Mouse (Mus musculus) stomach, postnatal 0 days (tissue): Measurements from ENCODE around the gene Gm21987. TPM values are rescaled to one million over a fixed set of nuclear protein-coding genes. Genes with fewer than 3 reads are reported as not detected.

Experiments used
- ATAC-seq: fragments of 200-750 bp; cut with Nextera tagmentation; 2 replicates; pipeline ENCODE4 v1.8.0; 2017; ENCODE audit not compliant: low FRiP score, low TSS enrichment
- DNase-seq: peaks from one replicate; pipeline ENCODE4 v3.0.0-alpha.2; 2016; ENCODE audit warnings: low spot score
- H3K27ac ChIP-seq: fragments of 300-500 bp; sonication (generic); replicated peaks from 2 replicates; pipeline ENCODE4 v1.5.1; 2014; ENCODE audit warnings: mild to moderate bottlenecking, control low read depth
- H3K27me3 ChIP-seq: fragments of 300-500 bp; sonication (generic); 2 replicates; pipeline ENCODE4 v1.6.1; 2014; ENCODE audit warnings: low read length; ENCODE audit not compliant: control insufficient read depth, insufficient read depth
- H3K36me3 ChIP-seq: fragments of 300-500 bp; sonication (generic); 2 replicates; pipeline ENCODE4 v1.6.1; 2014; ENCODE audit warnings: low read length, mixed read lengths; ENCODE audit not compliant: control insufficient read depth, insufficient read depth
- H3K4me1 ChIP-seq: fragments of 300-500 bp; sonication (generic); replicated peaks from 2 replicates; pipeline ENCODE4 v1.6.1; 2014; ENCODE audit warnings: antibody characterized with exemption; ENCODE audit not compliant: control insufficient read depth, insufficient read depth
- H3K4me2 ChIP-seq: fragments of 300-500 bp; sonication (generic); replicated peaks from 2 replicates; pipeline ENCODE4 v1.6.1; 2014; ENCODE audit warnings: low read depth, mild to moderate bottlenecking, control low read depth, moderate library complexity
- H3K4me3 ChIP-seq: fragments of 300-500 bp; sonication (generic); 2 replicates; pipeline ENCODE4 v1.5.1; 2014; ENCODE audit warnings: low read depth, low read length, control low read depth
- H3K9ac ChIP-seq: fragments of 300-500 bp; sonication (generic); 2 replicates; pipeline ENCODE4 v1.6.1; 2014; ENCODE audit warnings: mild to moderate bottlenecking, low read length, control low read depth, mixed read lengths
- H3K9me3 ChIP-seq: fragments of 300-500 bp; sonication (generic); 2 replicates; pipeline ENCODE4 v1.6.1; 2016; ENCODE audit warnings: low read length; ENCODE audit not compliant: control insufficient read depth
- CTCF ChIP-seq: IDR thresholded peaks from 2 replicates; pipeline ENCODE4 v1.5.1; 2016; ENCODE audit warnings: antibody characterized with exemption, low read depth, mild to moderate bottlenecking, moderate library complexity
- EP300 ChIP-seq: optimal IDR thresholded peaks from 2 replicates; pipeline ENCODE3; 2016; ENCODE audit warnings: antibody characterized with exemption
- WGBS: fragments of 180-500 bp; shearing (Covaris S2); extraction: QIAGEN DNeasy Blood & Tissue Kit; methylation state at CpG from one replicate; pipeline ENCODE4 v1.1.7; 2014; 5-methylcytosine and 5-hydroxymethylcytosine counted together
- polyA plus RNA-seq: library from polyadenylated mRNA; unstranded; fragments of >200 nt; fragmentation: Nextera tagmentation; extraction: Ambion mirVana; gene quantifications from 2 replicates; pipeline ENCODE4 v1.2.1, GENCODE M21; 2015

Gm21987 gene
- polyA plus RNA-seq, 1 experiment from 2014 or later = not detected

GRCm38 (mm10) chr16:38396155-38396554 lies 49.3 kb downstream of the Gm21987 start:
- Histone ChIP-seq H3K9me3 (no peaks in the 10 kb centered on the region), H3K4me1 (no peaks in the 10 kb centered on the region; the same call in 1 of the 2 replicates), H3K36me3 (no peaks in the 10 kb centered on the region), H3K4me2 (no peak overlapping the region), H3K27ac (no peak overlapping the region), H3K27me3 (no peaks in the 10 kb centered on the region), H3K4me3 (no peak overlapping the region), H3K9ac (no peak overlapping the region)
- ATAC-seq (peak; percentile 43; the same call in 1 of the 2 replicates), DNase-seq (peak; percentile 49)
- TF ChIP-seq CTCF = no peak
- TF ChIP-seq EP300 = no peak
- WGBS = 32% methylated on average over 13 of the region's 13 CpGs

- Histone ChIP-seq H3K9ac (no peak overlapping the region), H3K27ac (no peak overlapping the region), H3K36me3 (no peaks in the 10 kb centered on the region), H3K27me3 (no peaks in the 10 kb centered on the region), H3K4me1 (no peaks in the 10 kb centered on the region; the same call in 1 of the 2 replicates), H3K9me3 (no peaks in the 10 kb centered on the region), H3K4me2 (no peak overlapping the region), H3K4me3 (no peak overlapping the region)
- TF ChIP-seq CTCF (no peak), EP300 (no peak)
- WGBS = 88% methylated on average over 6 of the region's 6 CpGs
- DNase-seq = no peak
- ATAC-seq = no peak
Measured at GRCm38 (mm10) chr16:38398266-38398665, 51.4 kb downstream of the Gm21987 start.

- Histone ChIP-seq H3K27me3 (no peaks in the 10 kb centered on the region), H3K4me1 (no peaks in the 10 kb centered on the region; the same call in 1 of the 2 replicates), H3K36me3 (no peaks in the 10 kb centered on the region), H3K9me3 (no peaks in the 10 kb centered on the region), H3K27ac (no peak overlapping the region), H3K9ac (no peak overlapping the region), H3K4me2 (no peak overlapping the region), H3K4me3 (no peak overlapping the region)
- ATAC-seq (0 out of 2 replicates have a peak, but pooled peaks have one; percentile 5), DNase-seq (no peak)
- TF ChIP-seq EP300 (no peak), CTCF (no peak)
- WGBS = 78% methylated on average over 3 of the region's 3 CpGs
Measured at GRCm38 (mm10) chr16:38399076-38399475, 52.2 kb downstream of the Gm21987 start.

GRCm38 (mm10) chr16:38399531-38400231 lies 52.8 kb downstream of the Gm21987 start:
- peak; percentile 84 for ATAC-seq
- H3K4me2 ChIP-seq = peak overlapping the region; percentile 53

GRCm38 (mm10) chr16:38400311-38400960 lies 53.6 kb downstream of the Gm21987 start:
- Histone ChIP-seq H3K36me3 (no peaks in the 10 kb centered on the region), H3K9ac (peak overlapping the region; percentile 41), H3K27ac (no peak overlapping the region), H3K9me3 (no peaks in the 10 kb centered on the region), H3K4me3 (no peak overlapping the region), H3K27me3 (no peaks in the 10 kb centered on the region), H3K4me1 (no peaks in the 10 kb centered on the region; the same call in 1 of the 2 replicates), H3K4me2 (peak overlapping the region; percentile 53)
- WGBS = 70% methylated on average over 9 of the region's 9 CpGs
- TF ChIP-seq EP300 (no peak), CTCF (no peak)
- ATAC-seq = 0 out of 2 replicates have a peak, but pooled peaks have one; percentile 12
- DNase-seq = no peak

More at GRCm38 (mm10) chr16:38399531-38400231, 52.8 kb downstream of the Gm21987 start:
- TF ChIP-seq EP300 (no peak), CTCF (no peak)
- H3K27ac ChIP-seq = no peak overlapping the region
- H3K36me3 ChIP-seq = no peaks in the 10 kb centered on the region
- 15% methylated on average over 17 of the region's 17 CpGs for WGBS
- H3K9me3 ChIP-seq = no peaks in the 10 kb centered on the region
- no peaks in the 10 kb centered on the region for H3K27me3 ChIP-seq
- peak overlapping the region; percentile 41 for H3K9ac ChIP-seq
- peak; percentile 52 for DNase-seq
- peak overlapping the region; percentile 8; the same call in 1 of the 2 replicates for H3K4me3 ChIP-seq
- H3K4me1 ChIP-seq = no peaks in the 10 kb centered on the region; the same call in 1 of the 2 replicates
